37 mouse cellular contexts compared by ENCODE assay signal in genomic region chr10:61400407-61400806, GRCm38 (mm10). TPM values are rescaled to one million over a fixed set of nuclear protein-coding genes. Genes with fewer than 3 reads are reported as not detected.
"Had no signal": no experiment of that assay in that cellular context is flagged by ENCODE, and none has a peak within 500 bp of the region (broad histone marks: within the 10 kb centered on the region; RNA-seq: fewer than 3 reads in every experiment).

No protein-coding gene starts in this region.

- DNase-seq: left cerebral cortex, postnatal 4 days; liver; liver, embryonic 13.5 days; liver, postnatal 0 days; lung, adult 18-20 months; lung, adult 2 months; lung, embryonic 14.5 days; lung, postnatal 10 days; lung, postnatal 14 days; lung, postnatal 36 days; lung, postnatal 4 days; midbrain, embryonic 14.5 days had no signal

- H3K27ac ChIP-seq: limb, embryonic 10.5 days; limb, embryonic 12.5 days; limb, embryonic 13.5 days; limb, embryonic 15.5 days; liver, embryonic 12.5 days; liver, embryonic 13.5 days; liver, embryonic 14.5 days; liver, embryonic 15.5 days; lung, embryonic 15.5 days; macrophage; midbrain, embryonic 10.5 days; midbrain, embryonic 12.5 days; midbrain, embryonic 13.5 days; midbrain, embryonic 15.5 days; neural tube, embryonic 12.5 days had no signal

- H3K4me2 ChIP-seq: limb, embryonic 12.5 days; limb, embryonic 13.5 days; limb, embryonic 15.5 days; liver, embryonic 11.5 days; liver, embryonic 12.5 days; liver, embryonic 13.5 days; liver, embryonic 15.5 days; lung, embryonic 14.5 days; lung, embryonic 15.5 days; midbrain, embryonic 11.5 days; midbrain, embryonic 12.5 days; midbrain, embryonic 13.5 days; midbrain, embryonic 15.5 days; neural tube, embryonic 12.5 days had no signal

- H3K4me3 ChIP-seq: limb, embryonic 10.5 days; limb, embryonic 12.5 days; limb, embryonic 13.5 days; limb, embryonic 15.5 days; liver, embryonic 12.5 days; liver, embryonic 13.5 days; liver, embryonic 15.5 days; lung, embryonic 15.5 days; megakaryocyte, embryonic 14.5 days; midbrain, embryonic 10.5 days; midbrain, embryonic 12.5 days; midbrain, embryonic 13.5 days; midbrain, embryonic 15.5 days; neural tube, embryonic 12.5 days had no signal

- H3K27me3 ChIP-seq: lung, embryonic 15.5 days; midbrain, embryonic 12.5 days had no signal

- ATAC-seq: liver, embryonic 12.5 days; liver, postnatal 0 days; lung, postnatal 0 days; midbrain, embryonic 13.5 days; midbrain, embryonic 16.5 days had no signal

- H3K36me3 ChIP-seq: limb, embryonic 10.5 days; limb, embryonic 12.5 days; limb, embryonic 13.5 days; limb, embryonic 15.5 days; liver, embryonic 12.5 days; liver, embryonic 13.5 days; liver, embryonic 15.5 days; lung, embryonic 15.5 days; midbrain, embryonic 10.5 days; midbrain, embryonic 12.5 days; midbrain, embryonic 13.5 days; midbrain, embryonic 15.5 days; neural tube, embryonic 12.5 days had no signal

RNA-seq across cellular contexts. Expression of gene Pald1, which starts 17.1 kb away (rescaled TPM):
- total RNA-seq: megakaryocyte progenitor cell, adult 5-6 weeks; megakaryocyte-erythroid progenitor cell, adult 5-6 weeks had no signal

RNA-seq across cellular contexts. Expression of gene Nodal, which starts 17.4 kb away (rescaled TPM):
- total RNA-seq: megakaryocyte progenitor cell, adult 5-6 weeks; megakaryocyte, adult 5-6 weeks; megakaryocyte-erythroid progenitor cell, adult 5-6 weeks; monocyte, adult 5-6 weeks had no signal
- polyA plus RNA-seq: limb, embryonic 11.5 days; limb, embryonic 12.5 days; macrophage; midbrain, embryonic 11.5 days; midbrain, embryonic 12.5 days; midbrain, embryonic 13.5 days; midbrain, embryonic 14.5 days; neural tube, embryonic 11.5 days; neural tube, embryonic 12.5 days had no signal
